Mouse (Mus musculus) hindbrain, embryonic 14.5 days (tissue): Measurements from ENCODE around the gene Fam160a1. TPM values are rescaled to one million over a fixed set of nuclear protein-coding genes. Genes with fewer than 3 reads are reported as not detected.

ENCODE experiments used
- ATAC-seq: fragments of 200-750 bp; cut with Nextera tagmentation; 2 replicates; pipeline ENCODE4 v1.8.0; 2017; ENCODE audit warnings: moderate number of reproducible peaks, mild to moderate bottlenecking, moderate TSS enrichment, moderate library complexity; ENCODE audit not compliant: low FRiP score
- DNase-seq: peaks from one replicate; pipeline ENCODE4 v3.0.0-alpha.2; 2015; ENCODE audit warnings: low spot score
- H3K27ac ChIP-seq: fragments of 300-500 bp; sonication (generic); 2 replicates; pipeline ENCODE4 v1.5.1; 2014; ENCODE audit warnings: mild to moderate bottlenecking, moderate library complexity
- H3K27me3 ChIP-seq: fragments of 300-500 bp; sonication (generic); 2 replicates; pipeline ENCODE4 v1.6.1; 2014; ENCODE audit warnings: mild to moderate bottlenecking, low read length, mixed read lengths; ENCODE audit not compliant: control insufficient read depth, insufficient read depth
- H3K36me3 ChIP-seq: fragments of 300-500 bp; sonication (generic); replicated peaks from 2 replicates; pipeline ENCODE4 v1.6.1; 2014; ENCODE audit not compliant: control insufficient read depth, insufficient read depth
- H3K4me1 ChIP-seq: fragments of 300-500 bp; sonication (generic); replicated peaks from 2 replicates; pipeline ENCODE4 v1.6.1; 2014; ENCODE audit warnings: antibody characterized with exemption, low read length, mixed read lengths; ENCODE audit not compliant: control insufficient read depth, insufficient read depth
- H3K4me2 ChIP-seq: fragments of 300-500 bp; sonication (generic); replicated peaks from 2 replicates; pipeline ENCODE4 v1.6.1; 2014; ENCODE audit warnings: mild to moderate bottlenecking, moderate library complexity
- H3K4me3 ChIP-seq: fragments of 300-500 bp; sonication (generic); replicated peaks from 2 replicates; pipeline ENCODE4 v1.5.1; 2014; ENCODE audit warnings: mild to moderate bottlenecking, low read length
- H3K9ac ChIP-seq: fragments of 300-500 bp; sonication (generic); 2 replicates; pipeline ENCODE4 v1.6.1; 2014
- H3K9me3 ChIP-seq: fragments of 300-500 bp; sonication (generic); 2 replicates; pipeline ENCODE4 v1.6.1; 2016; ENCODE audit warnings: low read length; ENCODE audit not compliant: control insufficient read depth
- WGBS: fragments of 180-500 bp; shearing (Covaris S2); extraction: QIAGEN DNeasy Blood & Tissue Kit; methylation state at CpG from one replicate; pipeline ENCODE4 v1.1.7; 2014; 5-methylcytosine and 5-hydroxymethylcytosine counted together
- polyA plus RNA-seq: library from polyadenylated mRNA; unstranded; fragments of >200 nt; fragmentation: Nextera tagmentation; extraction: Ambion mirVana; gene quantifications from 2 replicates; pipeline ENCODE4 v1.2.1, GENCODE M21; 2014

Fam160a1 gene
- polyA plus RNA-seq, 1 experiment from 2014 or later, result 0.37 TPM

- Histone ChIP-seq H3K9me3 (no peaks in the 10 kb centered on the region), H3K27me3 (no peaks in the 10 kb centered on the region), H3K4me1 (no peaks in the 10 kb centered on the region), H3K27ac (no peak overlapping the region), H3K36me3 (no peaks in the 10 kb centered on the region), H3K4me3 (no peak overlapping the region), H3K4me2 (no peak overlapping the region), H3K9ac (no peak overlapping the region)
- no peak for DNase-seq
- WGBS, result 94% methylated on average over 5 of the region's 5 CpGs
- ATAC-seq, result no peak
Observed at GRCm38 (mm10) chr3:85636716-85637447, 180.2 kb downstream of the Fam160a1 start.

GRCm38 (mm10) chr3:85635591-85635990 is 181.5 kb downstream of the Fam160a1 start:
- DNase-seq, result no peak
- no peaks in the 10 kb centered on the region for H3K27me3 ChIP-seq
- H3K9me3 ChIP-seq, result no peaks in the 10 kb centered on the region
- no peaks in the 10 kb centered on the region for H3K36me3 ChIP-seq
- no peak overlapping the region for H3K9ac ChIP-seq
- no peaks in the 10 kb centered on the region for H3K4me1 ChIP-seq
- no peak overlapping the region for H3K4me2 ChIP-seq
- no peak overlapping the region for H3K4me3 ChIP-seq
- no peak overlapping the region for H3K27ac ChIP-seq
- ATAC-seq, result no peak
- 98% methylated on average over 2 of the region's 2 CpGs for WGBS

- Histone ChIP-seq H3K27ac (no peak overlapping the region), H3K4me1 (no peaks in the 10 kb centered on the region), H3K4me3 (no peak overlapping the region), H3K9ac (no peak overlapping the region), H3K9me3 (no peaks in the 10 kb centered on the region), H3K36me3 (no peaks in the 10 kb centered on the region), H3K27me3 (no peaks in the 10 kb centered on the region), H3K4me2 (no peak overlapping the region)
- 89% methylated on average over 2 of the region's 2 CpGs for WGBS
- DNase-seq, result no peak
- no peak for ATAC-seq
Observed at GRCm38 (mm10) chr3:85635126-85635419, 182.0 kb downstream of the Fam160a1 start.

GRCm38 (mm10) chr3:85634389-85635125 is 182.5 kb downstream of the Fam160a1 start:
- Histone ChIP-seq H3K36me3 (no peaks in the 10 kb centered on the region), H3K4me3 (no peak overlapping the region), H3K27ac (no peak overlapping the region), H3K9me3 (no peaks in the 10 kb centered on the region), H3K4me1 (no peaks in the 10 kb centered on the region), H3K4me2 (no peak overlapping the region), H3K27me3 (no peaks in the 10 kb centered on the region), H3K9ac (no peak overlapping the region)
- no peak for ATAC-seq
- DNase-seq, result no peak
- WGBS, result 80% methylated on average over 8 of the region's 8 CpGs

- ATAC-seq (no peak), DNase-seq (no peak)
- H3K27ac ChIP-seq, result no peak overlapping the region
- no peak overlapping the region for H3K4me3 ChIP-seq
- H3K4me1 ChIP-seq, result no peaks in the 10 kb centered on the region
- H3K36me3 ChIP-seq, result no peaks in the 10 kb centered on the region
- no peaks in the 10 kb centered on the region for H3K9me3 ChIP-seq
- no peak overlapping the region for H3K4me2 ChIP-seq
- H3K27me3 ChIP-seq, result no peaks in the 10 kb centered on the region
- no peak overlapping the region for H3K9ac ChIP-seq
- WGBS, result 97% methylated on average over 2 of the region's 2 CpGs
Observed at GRCm38 (mm10) chr3:85633733-85634132, 183.4 kb downstream of the Fam160a1 start.

- DNase-seq (no peak), ATAC-seq (no peak)
- H3K4me3 ChIP-seq, result no peak overlapping the region
- no peak overlapping the region for H3K9ac ChIP-seq
- WGBS, result 97% methylated on average over 4 of the region's 4 CpGs
- H3K4me1 ChIP-seq, result no peaks in the 10 kb centered on the region
- no peaks in the 10 kb centered on the region for H3K36me3 ChIP-seq
- H3K4me2 ChIP-seq, result no peak overlapping the region
- no peak overlapping the region for H3K27ac ChIP-seq
- H3K9me3 ChIP-seq, result no peaks in the 10 kb centered on the region
- no peaks in the 10 kb centered on the region for H3K27me3 ChIP-seq
Observed at GRCm38 (mm10) chr3:85629895-85630510, 187.1 kb downstream of the Fam160a1 start.

- WGBS, result 100% methylated on average over 1 of the region's 1 CpGs
- Histone ChIP-seq H3K9ac (no peak overlapping the region), H3K9me3 (no peaks in the 10 kb centered on the region), H3K36me3 (peaks cover 12% of the 10 kb centered on the region; the same call in 1 of the 2 replicates), H3K27ac (no peak overlapping the region), H3K4me2 (no peak overlapping the region), H3K4me1 (no peaks in the 10 kb centered on the region), H3K27me3 (no peaks in the 10 kb centered on the region), H3K4me3 (no peak overlapping the region)
- no peak for DNase-seq
- ATAC-seq, result no peak
Observed at GRCm38 (mm10) chr3:85619751-85620150, 197.3 kb downstream of the Fam160a1 start.

GRCm38 (mm10) chr3:85619345-85619744 is 197.7 kb downstream of the Fam160a1 start:
- H3K36me3 ChIP-seq, result peaks cover 12% of the 10 kb centered on the region; the same call in 1 of the 2 replicates
- H3K4me3 ChIP-seq, result no peak overlapping the region
- no peak overlapping the region for H3K27ac ChIP-seq
- H3K9ac ChIP-seq, result no peak overlapping the region
- WGBS, result 81% methylated on average over 5 of the region's 5 CpGs
- H3K4me1 ChIP-seq, result no peaks in the 10 kb centered on the region
- DNase-seq (no peak), ATAC-seq (no peak)
- no peaks in the 10 kb centered on the region for H3K27me3 ChIP-seq
- no peak overlapping the region for H3K4me2 ChIP-seq
- H3K9me3 ChIP-seq, result no peaks in the 10 kb centered on the region

GRCm38 (mm10) chr3:85618885-85619284 is 198.2 kb downstream of the Fam160a1 start:
- no peak overlapping the region for H3K4me3 ChIP-seq
- no peaks in the 10 kb centered on the region for H3K4me1 ChIP-seq
- no peak overlapping the region for H3K9ac ChIP-seq
- no peaks in the 10 kb centered on the region for H3K27me3 ChIP-seq
- H3K27ac ChIP-seq, result no peak overlapping the region
- WGBS, result 83% methylated on average over 6 of the region's 6 CpGs
- DNase-seq (no peak), ATAC-seq (no peak)
- H3K36me3 ChIP-seq, result peaks cover 12% of the 10 kb centered on the region; the same call in 1 of the 2 replicates
- H3K4me2 ChIP-seq, result no peak overlapping the region
- H3K9me3 ChIP-seq, result no peaks in the 10 kb centered on the region
